Mouse (Mus musculus) C2C12 (cell line): ENCODE results near the gene Nfia. TPM values are rescaled to one million over a fixed set of nuclear protein-coding genes. Genes with fewer than 3 reads are reported as not detected.

Experiments
- H3K27me3 ChIP-seq: one replicate; pipeline ENCODE4 v1.6.1; 2011; ENCODE audit not compliant: control insufficient read depth, insufficient read depth, insufficient read length
- H3K36me3 ChIP-seq: one replicate; pipeline ENCODE4 v1.6.1; 2011; ENCODE audit not compliant: control insufficient read depth, insufficient read depth
- H3K4me3 ChIP-seq: one replicate; pipeline ENCODE4 v1.5.1; 2011; ENCODE audit warnings: mild to moderate bottlenecking, control low read depth; ENCODE audit not compliant: poor library complexity, insufficient read depth, severe bottlenecking
- H3K79me2 ChIP-seq: one replicate; pipeline ENCODE4 v1.6.1; 2011; ENCODE audit not compliant: control insufficient read depth, insufficient read depth
- H3K79me3 ChIP-seq: one replicate; pipeline ENCODE4 v1.6.1; 2011; ENCODE audit warnings: low read depth, control low read depth
- H3ac ChIP-seq: one replicate; pipeline ENCODE3; 2011; ENCODE audit warnings: low read depth; ENCODE audit not compliant: control insufficient read depth, insufficient read length
- CEBPB ChIP-seq: IDR thresholded peaks from one replicate; pipeline ENCODE4 v1.6.1; 2011; ENCODE audit warnings: low read depth, mild to moderate bottlenecking, control low read depth, moderate library complexity
- CTCF ChIP-seq: IDR thresholded peaks from one replicate; pipeline ENCODE4 v1.5.1; 2011; ENCODE audit not compliant: control insufficient read depth, insufficient read depth, insufficient read length
- FOSL1 ChIP-seq: IDR thresholded peaks from one replicate; pipeline ENCODE4 v1.8.0; 2011; ENCODE audit warnings: mild to moderate bottlenecking, low read length; ENCODE audit not compliant: poor library complexity, insufficient read depth, severe bottlenecking
- MAX ChIP-seq: IDR thresholded peaks from one replicate; pipeline ENCODE4 v1.6.1; 2011; ENCODE audit warnings: mild to moderate bottlenecking, control low read depth
- MYOD1 ChIP-seq: IDR thresholded peaks from one replicate; pipeline ENCODE4 v1.6.1; 2011; ENCODE audit warnings: low read depth; ENCODE audit not compliant: control insufficient read depth, insufficient read length
- MYOG ChIP-seq: IDR thresholded peaks from one replicate; pipeline ENCODE4 v1.6.1; 2011; ENCODE audit not compliant: control insufficient read depth, insufficient read length; ENCODE audit errors: extremely low read depth
- USF1 ChIP-seq: IDR thresholded peaks from one replicate; pipeline ENCODE4 v1.6.1; 2011; ENCODE audit warnings: low read depth, mild to moderate bottlenecking, control low read depth, moderate library complexity
- polyA plus RNA-seq: library from polyadenylated mRNA; unstranded; fragments of >200 nt; fragmentation: generic; extraction: Trizol; gene quantifications from one replicate; pipeline ENCODE4 v1.2.1, GENCODE M21; 2012; ENCODE audit warnings: missing spikeins

Nfia gene
- polyA plus RNA-seq, 1 experiment, result 0.33 TPM

DNA sequence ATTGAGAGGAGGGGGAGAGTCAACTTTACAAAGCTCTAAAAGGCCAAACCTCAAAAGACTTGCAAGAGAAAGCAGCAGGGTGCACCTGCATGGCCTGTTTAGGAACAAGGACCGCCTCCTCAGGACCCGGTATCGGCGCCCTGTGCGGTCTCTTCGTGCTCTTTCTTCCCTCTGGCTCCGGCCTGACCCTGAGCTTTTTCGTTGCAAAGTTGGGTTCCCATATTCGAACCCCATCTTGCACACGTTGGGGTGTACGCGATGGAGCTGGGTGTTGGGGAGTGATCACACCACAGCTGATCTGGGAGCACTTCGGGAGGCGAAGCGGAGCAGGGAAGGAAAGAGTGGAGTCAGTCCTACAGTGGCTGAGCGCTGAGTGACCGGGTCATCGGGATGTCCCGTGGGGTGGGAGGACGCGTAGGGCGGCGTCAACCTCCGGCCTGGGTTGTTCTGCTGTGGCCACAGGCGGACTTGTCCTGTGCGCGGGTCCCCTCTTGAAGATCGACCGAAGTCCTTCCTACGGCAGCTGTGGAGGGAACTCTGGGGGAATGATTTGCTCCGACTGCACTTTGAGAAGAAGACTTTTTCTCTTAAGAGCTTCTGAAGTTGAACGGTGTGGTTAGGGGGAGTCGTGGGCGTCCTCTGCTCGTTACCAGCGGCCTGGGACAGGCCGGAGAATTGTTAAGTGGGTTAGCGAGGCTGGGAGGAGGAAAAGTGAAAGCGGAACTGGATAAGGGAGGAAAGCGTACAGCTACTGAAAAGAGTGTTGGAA is 20.9 kb upstream of the Nfia start:
- Histone ChIP-seq H3K4me3 (no peak overlapping the region), H3K36me3 (no peaks in the 10 kb centered on the region), H3ac (no peak overlapping the region), H3K79me2 (no peaks in the 10 kb centered on the region), H3K79me3 (no peaks in the 10 kb centered on the region), H3K27me3 (no peaks in the 10 kb centered on the region)
- no peak for TF ChIP-seq CEBPB
- no peak for TF ChIP-seq MYOG
- TF ChIP-seq MYOD1, result no peak
- TF ChIP-seq FOSL1, result no peak
- no peak for TF ChIP-seq MAX
- no peak for TF ChIP-seq USF1

GRCm38 (mm10) chr4:97752276-97753010 is 20.1 kb upstream of the Nfia start:
- Histone ChIP-seq H3K36me3 (no peaks in the 10 kb centered on the region), H3K4me3 (no peak overlapping the region), H3ac (no peak overlapping the region), H3K79me3 (no peaks in the 10 kb centered on the region), H3K27me3 (no peaks in the 10 kb centered on the region), H3K79me2 (no peaks in the 10 kb centered on the region)
- no peak for TF ChIP-seq CEBPB
- no peak for TF ChIP-seq MYOD1
- no peak for TF ChIP-seq CTCF
- no peak for TF ChIP-seq FOSL1
- TF ChIP-seq MAX, result no peak
- no peak for TF ChIP-seq USF1
- no peak for TF ChIP-seq MYOG

GRCm38 (mm10) chr4:97753521-97753920 is 19.0 kb upstream of the Nfia start:
- Histone ChIP-seq H3K4me3 (no peak overlapping the region), H3K36me3 (no peaks in the 10 kb centered on the region), H3ac (no peak overlapping the region), H3K79me2 (no peaks in the 10 kb centered on the region), H3K27me3 (no peaks in the 10 kb centered on the region), H3K79me3 (no peaks in the 10 kb centered on the region)
- TF ChIP-seq FOSL1 (no peak), CTCF (no peak), MYOG (no peak), CEBPB (no peak), USF1 (no peak), MAX (no peak), MYOD1 (no peak)

- H3K36me3 ChIP-seq, result no peaks in the 10 kb centered on the region
- no peaks in the 10 kb centered on the region for H3K79me3 ChIP-seq
- H3ac ChIP-seq, result no peak overlapping the region
- no peaks in the 10 kb centered on the region for H3K79me2 ChIP-seq
- no peak overlapping the region for H3K4me3 ChIP-seq
- H3K27me3 ChIP-seq, result no peaks in the 10 kb centered on the region
- TF ChIP-seq USF1, result no peak
- TF ChIP-seq CEBPB, result no peak
- no peak for TF ChIP-seq FOSL1
- TF ChIP-seq MYOD1, result no peak
- TF ChIP-seq CTCF, result no peak
- no peak for TF ChIP-seq MYOG
- TF ChIP-seq MAX, result no peak
These were observed 18.3 kb upstream of the Nfia start for GRCm38 (mm10) chr4:97754241-97754640.

GRCm38 (mm10) chr4:97757207-97757977 is 15.1 kb upstream of the Nfia start:
- Histone ChIP-seq H3K36me3 (no peaks in the 10 kb centered on the region), H3ac (no peak overlapping the region), H3K27me3 (no peaks in the 10 kb centered on the region), H3K79me2 (no peaks in the 10 kb centered on the region), H3K4me3 (no peak overlapping the region), H3K79me3 (no peaks in the 10 kb centered on the region)
- no peak for TF ChIP-seq CTCF
- TF ChIP-seq USF1, result no peak
- no peak for TF ChIP-seq CEBPB
- TF ChIP-seq MAX, result no peak
- TF ChIP-seq MYOD1, result no peak
- no peak for TF ChIP-seq FOSL1
- no peak for TF ChIP-seq MYOG
